Mouse (Mus musculus) sigmoid colon, adult 10 weeks (tissue): Measurements from ENCODE around the gene Ovol2. TPM values are rescaled to one million over a fixed set of nuclear protein-coding genes. Genes with fewer than 3 reads are reported as not detected.

Experiments used
- polyA plus RNA-seq: library from polyadenylated mRNA; stranded (reverse); fragments of 350-450 nt; fragmentation: Illumina TruSeq; extraction: RNeasy Lipid Tissue Mini Kit (QIAGEN cat#74804); gene quantifications from one replicate; pipeline ENCODE4 v1.2.3, GENCODE M21; 2014; ENCODE audit warnings: low read depth, low replicate concordance

The Ovol2 gene
- polyA plus RNA-seq: 10.3 TPM

DNA sequence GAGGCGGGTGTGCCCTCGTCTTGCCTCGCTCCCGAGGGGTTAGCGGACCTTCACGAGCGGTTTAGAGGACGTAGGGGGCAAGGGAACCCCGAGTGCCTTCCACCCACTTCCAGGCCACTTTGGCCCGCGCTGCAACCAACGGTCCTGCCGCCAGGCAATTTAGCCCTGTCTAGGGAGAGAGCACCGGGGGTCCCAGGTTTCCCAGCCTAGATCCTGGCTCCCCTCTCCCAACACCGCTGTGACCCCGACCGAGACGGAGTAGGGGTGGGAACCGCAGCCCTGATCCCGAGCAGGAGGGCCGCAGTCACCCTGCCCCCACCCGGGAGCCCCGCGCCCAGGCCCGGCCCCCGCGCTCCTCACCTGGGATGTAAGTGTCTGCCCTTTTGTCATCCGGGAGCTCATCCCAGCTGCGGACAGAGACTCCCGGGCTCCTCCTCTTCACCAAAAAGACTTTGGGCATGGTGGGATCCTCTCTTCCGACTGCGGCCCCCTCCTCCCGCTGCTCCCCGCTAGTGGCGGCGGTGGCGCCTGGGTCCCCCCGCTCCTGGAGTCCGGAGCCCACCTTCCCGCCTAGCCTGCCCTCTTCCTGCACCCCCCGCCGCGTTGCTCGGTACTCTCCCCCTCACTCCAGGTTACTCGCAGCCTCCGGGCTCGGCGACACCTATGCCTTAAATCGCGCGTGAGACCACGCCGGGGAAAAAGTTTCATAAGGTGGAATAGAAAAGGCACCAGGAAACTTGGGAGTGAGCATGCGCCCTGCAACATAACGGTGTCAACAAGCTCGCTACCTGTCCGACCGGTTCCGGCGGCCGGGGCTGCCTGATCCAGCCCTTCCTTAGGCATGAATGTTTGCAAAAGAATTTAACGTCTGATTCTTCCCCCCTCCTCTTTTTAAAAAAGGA lies at the start of gene Ovol2:
Gene Ovol2, minus strand, starts transcription at position 746 of the 902 bp plus-strand sequence.

DNA sequence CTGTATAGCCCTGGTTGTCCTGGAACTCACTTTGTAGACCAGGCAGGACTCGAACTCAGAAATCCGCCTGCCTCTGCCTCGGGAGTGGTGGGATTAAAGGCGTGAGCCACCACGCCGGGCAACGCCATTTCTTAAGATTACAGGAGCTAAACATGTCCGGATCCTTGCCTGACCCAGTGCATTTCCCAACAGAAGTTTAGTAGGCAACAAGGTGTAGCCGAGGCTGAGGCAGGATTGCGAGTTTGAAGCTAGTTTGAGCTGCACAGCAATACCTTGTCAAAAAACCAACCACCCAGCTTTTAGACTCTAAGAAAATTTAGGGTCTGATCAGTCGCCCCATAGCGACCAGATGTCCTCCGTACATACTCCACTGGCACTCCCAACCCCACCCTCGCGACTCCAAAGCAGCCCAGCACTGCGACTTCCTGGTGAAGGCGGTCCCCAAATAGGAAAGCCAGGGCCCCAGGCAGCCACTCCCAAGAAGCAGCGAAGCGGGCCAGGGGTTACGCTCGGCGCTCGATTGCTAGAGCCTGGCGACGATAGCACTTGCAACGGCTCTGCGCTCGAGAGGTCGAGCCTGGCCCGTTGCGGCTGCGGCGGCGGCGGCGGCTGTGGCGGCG lies 36.6 kb upstream of the Ovol2 start, which contains the start of the genes Kat14 and Pet117:
Gene Kat14, plus strand, starts transcription at position 584 of the 620 bp plus-strand sequence.
Gene Pet117, plus strand, starts transcription at position 597 of the 620 bp plus-strand sequence.

DNA sequence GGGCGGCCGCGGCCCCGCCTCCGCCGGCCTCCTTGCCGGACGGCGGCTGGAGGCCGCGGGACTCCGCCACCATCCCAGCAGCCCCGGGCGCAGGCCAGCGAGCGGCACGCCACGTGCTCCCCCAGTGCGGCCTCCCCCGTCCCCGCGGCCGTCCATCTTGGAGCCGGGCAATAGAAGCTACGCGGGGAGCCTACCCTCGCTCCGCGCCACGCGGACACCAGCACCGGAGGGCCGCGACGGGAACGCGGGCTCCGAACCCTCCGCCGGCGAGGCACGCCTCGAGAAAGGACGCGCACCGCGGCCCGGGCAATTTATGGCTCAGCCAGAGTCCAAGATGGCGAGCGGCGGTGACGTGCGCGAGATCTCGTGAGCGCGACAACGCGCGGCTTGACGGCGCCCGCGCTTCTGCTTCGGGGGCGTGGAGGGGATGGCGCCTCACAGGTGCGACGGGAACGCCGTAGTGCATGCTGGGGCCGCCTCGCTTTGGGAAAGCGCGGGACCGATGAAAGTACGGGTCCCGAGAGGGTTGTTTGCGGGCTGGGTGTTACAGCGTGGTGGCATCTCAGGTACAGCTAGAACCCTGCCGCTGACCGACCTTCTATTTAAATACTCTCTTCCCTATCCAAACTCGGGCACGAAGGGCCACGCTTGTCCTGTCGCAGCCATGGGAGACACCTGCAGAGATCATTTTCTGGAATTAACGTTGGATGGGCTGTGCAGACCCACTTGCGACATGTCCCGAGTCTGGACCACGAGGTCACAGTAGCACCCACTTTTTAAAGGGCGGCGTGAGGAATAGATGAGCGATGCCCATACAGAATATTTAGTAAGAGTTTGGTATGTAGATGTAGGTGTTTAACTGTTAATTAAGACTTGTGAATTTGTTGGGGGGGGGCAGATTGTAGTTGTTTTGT lies 61.2 kb downstream of the Ovol2 start, which contains the start of the genes Mgme1 and Snx5:
Gene Mgme1, plus strand, starts transcription at position 157 of the 914 bp plus-strand sequence.
Gene Snx5, minus strand, starts transcription at position 400 of the 914 bp plus-strand sequence.

Other genes starting within 250 kb of the Ovol2 start
- 4.7 TPM for gene Mgme1, start 61.5 kb downstream of the Ovol2 start, polyA plus RNA-seq
- 464 TPM for gene Snx5, start 61.2 kb downstream of the Ovol2 start, polyA plus RNA-seq
- 6.9 TPM for gene Kat14, start 36.8 kb upstream of the Ovol2 start, polyA plus RNA-seq
- gene Pet117, start 36.9 kb upstream of the Ovol2 start, polyA plus RNA-seq: 6.8 TPM
- 1.7 TPM for gene Dzank1, start 195.3 kb upstream of the Ovol2 start, polyA plus RNA-seq
- gene Polr3f, start 195.6 kb upstream of the Ovol2 start, polyA plus RNA-seq: 37.8 TPM
- 64.1 TPM for gene Rbbp9, start 218.7 kb upstream of the Ovol2 start, polyA plus RNA-seq
- gene Sec23b, start 224.1 kb upstream of the Ovol2 start, polyA plus RNA-seq: 82.3 TPM